Mouse (Mus musculus): ENCODE measurements around the gene Abhd14a. TPM values are rescaled to one million over a fixed set of nuclear protein-coding genes. Genes with fewer than 3 reads are reported as not detected.

Gene Abhd14a
- total and polyA plus RNA-seq, 3 experiments = 22.8 to 48.7 TPM; not detected in 1

DNA sequence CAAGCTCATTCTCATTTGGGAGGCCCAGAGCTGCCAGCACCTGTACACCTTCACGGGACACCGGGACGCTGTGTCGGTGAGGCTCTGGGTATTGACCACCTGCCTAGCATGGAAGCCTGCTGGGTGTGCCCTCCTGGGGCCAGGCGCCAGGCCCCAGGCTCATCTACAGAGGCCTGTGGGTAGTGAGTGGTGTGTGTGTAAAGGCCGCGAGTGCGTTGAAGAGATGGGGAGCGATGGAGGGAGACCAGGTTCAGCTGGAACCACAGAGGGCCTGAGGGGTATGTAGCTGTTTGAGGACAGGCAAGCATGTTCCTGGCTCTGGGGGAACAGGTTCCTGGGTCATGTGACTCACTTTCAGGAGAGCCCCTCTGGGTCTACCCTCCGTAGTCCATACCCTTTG is 35.7 kb upstream of the Abhd14a start:
- no peak overlapping the region for H3K9ac ChIP-seq (ENCODE audit: control insufficient read depth, low read depth, low read length, poor library complexity, severe bottlenecking)
- DNase-seq (ENCODE audit: low read depth, low spot score) = no peak
- H3K79me2 ChIP-seq (ENCODE audit: control insufficient read depth, insufficient read depth, low read length, poor library complexity) = peaks cover 17% of the 10 kb centered on the region
- H3K36me3 ChIP-seq (ENCODE audit: control insufficient read depth in 1 of 2, insufficient read depth in 2 of 2, low read length in 2 of 2) = peaks cover 0 to 2% of the 10 kb centered on the region in 2 experiments; a peak in 3 of 4 replicates
- TF ChIP-seq ZKSCAN1 (IDR thresholded peaks at IDR 0.05; ENCODE audit: low read depth, low read length) = no peak
- no peak overlapping the region for H3K27ac ChIP-seq (ENCODE audit: control insufficient read depth, low read depth, low read length)
- peaks cover 0 to 7% of the 10 kb centered on the region in 2 experiments; a peak in 3 of 4 replicates for H3K4me1 ChIP-seq (ENCODE audit: control insufficient read depth in 1 of 2, insufficient read depth in 2 of 2, low read length in 2 of 2)
- no peaks in the 10 kb centered on the region for H3K9me3 ChIP-seq (replicated peaks; ENCODE audit: insufficient read depth, low read length)
- no peaks in the 10 kb centered on the region for H3K27me3 ChIP-seq (ENCODE audit: control insufficient read depth in 1 of 2, insufficient read depth in 2 of 2, low read length in 2 of 2)
- no peak overlapping the region for H3K4me3 ChIP-seq (ENCODE audit: control insufficient read depth in 1 of 2, insufficient read depth in 1 of 2, low read depth in 2 of 2, low read length in 2 of 2)

DNA sequence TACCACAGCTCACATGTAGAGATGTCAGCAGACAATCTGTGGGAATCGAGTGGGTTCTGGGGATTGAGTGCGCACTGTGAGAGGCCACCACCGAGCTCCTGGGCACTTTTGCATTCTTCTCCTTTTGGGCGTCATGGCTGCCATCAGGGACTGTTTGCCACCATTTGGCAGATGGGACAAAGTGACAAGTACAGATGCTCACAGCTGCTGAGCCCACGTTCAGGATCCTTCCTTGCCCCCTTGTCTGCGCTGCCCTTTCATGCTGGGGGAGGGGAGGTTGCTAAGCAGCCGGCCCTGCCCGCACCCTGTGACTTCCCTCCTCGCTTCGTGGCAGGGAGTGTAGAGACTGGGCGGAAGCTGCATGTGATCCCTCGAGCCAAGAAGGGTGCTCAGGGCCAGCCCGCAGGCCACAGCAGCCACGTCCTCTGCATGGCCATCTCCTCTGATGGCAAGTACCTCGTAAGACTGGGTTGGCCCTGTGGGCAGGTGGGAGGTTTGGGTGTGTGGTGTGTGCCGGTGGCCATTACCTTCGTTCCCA is 35.2 kb upstream of the Abhd14a start:
- no peak overlapping the region for H3K4me3 ChIP-seq (ENCODE audit: control insufficient read depth in 1 of 2, insufficient read depth in 1 of 2, low read depth in 2 of 2, low read length in 2 of 2)
- DNase-seq (ENCODE audit: low read depth, low spot score) = no peak
- peaks cover 0 to 9% of the 10 kb centered on the region in 2 experiments; a peak in 3 of 4 replicates for H3K4me1 ChIP-seq (ENCODE audit: control insufficient read depth in 1 of 2, insufficient read depth in 2 of 2, low read length in 2 of 2)
- H3K9me3 ChIP-seq (replicated peaks; ENCODE audit: insufficient read depth, low read length) = no peaks in the 10 kb centered on the region
- TF ChIP-seq MEF2A (IDR thresholded peaks at IDR 0.05; ENCODE audit: extremely low read depth, insufficient replicate concordance, low read depth, low read length, poor library complexity, severe bottlenecking) (no peak), BHLHE40 (IDR thresholded peaks at IDR 0.05; ENCODE audit: borderline replicate concordance, low read depth, low read length) (no peak), POLR2AphosphoS5 (IDR thresholded peaks at IDR 0.05; ENCODE audit: borderline replicate concordance, low read depth, low read length) (no peak), ZNF384 (IDR thresholded peaks at IDR 0.05; ENCODE audit: low read depth, low read length) (no peak), POLR2A (IDR thresholded peaks at IDR 0.05; ENCODE audit: control insufficient read depth in 1 of 2, insufficient read depth in 1 of 2, low read depth in 1 of 2, low read length in 2 of 2, poor library complexity in 1 of 2) (no peak), SMC3 (IDR thresholded peaks at IDR 0.05; ENCODE audit: low read depth, low read length) (no peak)
- H3K36me3 ChIP-seq (ENCODE audit: control insufficient read depth in 1 of 2, insufficient read depth in 2 of 2, low read length in 2 of 2) = peaks cover 0 to 3% of the 10 kb centered on the region in 2 experiments; a peak in 3 of 4 replicates
- peaks cover 22% of the 10 kb centered on the region for H3K79me2 ChIP-seq (ENCODE audit: control insufficient read depth, insufficient read depth, low read length, poor library complexity)
- H3K9ac ChIP-seq (ENCODE audit: control insufficient read depth, low read depth, low read length, poor library complexity, severe bottlenecking) = no peak overlapping the region
- no peak overlapping the region for H3K27ac ChIP-seq (ENCODE audit: control insufficient read depth, low read depth, low read length)
- no peaks in the 10 kb centered on the region for H3K27me3 ChIP-seq (ENCODE audit: control insufficient read depth in 1 of 2, insufficient read depth in 2 of 2, low read length in 2 of 2)

- Histone ChIP-seq H3K36me3 (ENCODE audit: control insufficient read depth in 1 of 2, insufficient read depth in 2 of 2, low read length in 2 of 2) (peaks cover 0 to 3% of the 10 kb centered on the region in 2 experiments; a peak in 3 of 4 replicates), H3K79me2 (ENCODE audit: control insufficient read depth, insufficient read depth, low read length, poor library complexity) (peaks cover 27% of the 10 kb centered on the region), H3K9me3 (replicated peaks; ENCODE audit: insufficient read depth, low read length) (no peaks in the 10 kb centered on the region), H3K27ac (ENCODE audit: control insufficient read depth, low read depth, low read length) (no peak overlapping the region), H3K4me3 (ENCODE audit: control insufficient read depth in 1 of 2, insufficient read depth in 1 of 2, low read depth in 2 of 2, low read length in 2 of 2) (no peak overlapping the region), H3K9ac (ENCODE audit: control insufficient read depth, low read depth, low read length, poor library complexity, severe bottlenecking) (no peak overlapping the region), H3K27me3 (ENCODE audit: control insufficient read depth in 1 of 2, insufficient read depth in 2 of 2, low read length in 2 of 2) (no peaks in the 10 kb centered on the region), H3K4me1 (ENCODE audit: control insufficient read depth in 1 of 2, insufficient read depth in 2 of 2, low read length in 2 of 2) (peaks cover 0 to 9% of the 10 kb centered on the region in 2 experiments; a peak in 3 of 4 replicates)
- TF ChIP-seq ZNF384 (IDR thresholded peaks at IDR 0.05; ENCODE audit: low read depth, low read length) = no peak
- TF ChIP-seq MEF2A (IDR thresholded peaks at IDR 0.05; ENCODE audit: extremely low read depth, insufficient replicate concordance, low read depth, low read length, poor library complexity, severe bottlenecking) = no peak
- no peak for TF ChIP-seq POLR2A (IDR thresholded peaks at IDR 0.05; ENCODE audit: control insufficient read depth in 1 of 2, insufficient read depth in 1 of 2, low read depth in 1 of 2, low read length in 2 of 2, poor library complexity in 1 of 2)
- no peak for TF ChIP-seq MXI1 (IDR thresholded peaks at IDR 0.05; ENCODE audit: low read depth, low read length)
- no peak for TF ChIP-seq RAD21 (IDR thresholded peaks at IDR 0.05; ENCODE audit: low read depth, low read length)
- no peak for DNase-seq (ENCODE audit: low read depth, low spot score)
Measured at GRCm38 (mm10) chr9:106481676-106482075, 34.2 kb upstream of the Abhd14a start.

All from MEL (cell line).